Mouse (Mus musculus): ENCODE measurements around the gene Rasgef1b. TPM values are rescaled to one million over a fixed set of nuclear protein-coding genes. Genes with fewer than 3 reads are reported as not detected.

Rasgef1b gene
- polyA plus RNA-seq (2012; rRNA removed) = 13.5 and 13.7 TPM in 2 replicates

GRCm38 (mm10) chr5:99728649-99729212 lies at the start of gene Rasgef1b:
Rasgef1b (minus strand) TSS chr5:99729065.
- Histone ChIP-seq H3K4me1 (ENCODE audit: control insufficient read depth, insufficient read depth, low read length) (peaks cover 5% of the 10 kb centered on the region; the same call in 1 of the 2 replicates), H3K4me3 (replicated peaks; ENCODE audit: extremely low read depth, low read depth, low read length) (peak within 1 kb of the TSS; percentile 37)
- peak; percentile 60 for DNase-seq
- no peak for TF ChIP-seq CTCF (IDR thresholded peaks at IDR 0.05; ENCODE audit: insufficient read depth, low read length)
- TF ChIP-seq POLR2A (IDR thresholded peaks at IDR 0.05; ENCODE audit: borderline replicate concordance, extremely low read depth, low read depth, low read length) = no peak
- 1% methylated on average over 51 of the region's 53 CpGs for WGBS

DNA sequence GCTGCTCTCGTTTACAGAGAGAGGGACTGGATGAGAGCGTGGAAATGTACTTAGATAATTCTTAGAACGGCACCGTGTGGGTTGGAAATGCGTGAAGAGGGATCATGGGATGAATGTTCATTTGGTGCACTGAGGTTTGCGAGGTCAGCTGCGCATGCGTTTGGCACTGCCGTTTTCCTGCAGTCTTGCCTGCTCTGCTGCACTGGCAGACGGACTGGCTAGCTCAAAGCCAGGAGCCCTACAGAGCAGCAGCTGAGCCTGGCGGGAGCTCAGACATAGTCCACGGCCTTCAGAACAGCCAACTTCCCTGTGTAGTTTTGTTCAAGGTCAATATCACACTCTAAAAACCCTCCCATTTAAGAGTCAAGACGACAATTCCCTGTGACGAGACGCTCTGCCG lies 46.5 kb upstream of the Rasgef1b start:
- Histone ChIP-seq H3K4me3 (replicated peaks; ENCODE audit: extremely low read depth, low read depth, low read length) (no peak overlapping the region), H3K4me1 (ENCODE audit: control insufficient read depth, insufficient read depth, low read length) (no peaks in the 10 kb centered on the region)
- DNase-seq = no peak
- WGBS = 75% methylated on average over 16 of the region's 16 CpGs
- TF ChIP-seq CTCF (IDR thresholded peaks at IDR 0.05; ENCODE audit: insufficient read depth, low read length) (no peak), POLR2A (IDR thresholded peaks at IDR 0.05; ENCODE audit: borderline replicate concordance, extremely low read depth, low read depth, low read length) (no peak)

GRCm38 (mm10) chr5:99773265-99773664 lies 44.4 kb upstream of the Rasgef1b start:
- TF ChIP-seq CTCF (IDR thresholded peaks at IDR 0.05; ENCODE audit: insufficient read depth, low read length) = no peak
- no peak overlapping the region for H3K4me3 ChIP-seq (replicated peaks; ENCODE audit: extremely low read depth, low read depth, low read length)
- WGBS = 70% methylated on average over 9 of the region's 9 CpGs

GRCm38 (mm10) chr5:99764246-99764645 lies 35.4 kb upstream of the Rasgef1b start:
- Histone ChIP-seq H3K4me3 (replicated peaks; ENCODE audit: extremely low read depth, low read depth, low read length) (no peak overlapping the region), H3K4me1 (ENCODE audit: control insufficient read depth, insufficient read depth, low read length) (no peaks in the 10 kb centered on the region)
- no peak for TF ChIP-seq CTCF (IDR thresholded peaks at IDR 0.05; ENCODE audit: insufficient read depth, low read length)
- no peak for TF ChIP-seq POLR2A (IDR thresholded peaks at IDR 0.05; ENCODE audit: borderline replicate concordance, extremely low read depth, low read depth, low read length)
- WGBS = 69% methylated on average over 3 of the region's 3 CpGs
- DNase-seq = no peak

More at GRCm38 (mm10) chr5:99773265-99773664, 44.4 kb upstream of the Rasgef1b start:
- no peaks in the 10 kb centered on the region for H3K4me1 ChIP-seq (ENCODE audit: control insufficient read depth, insufficient read depth, low read length)
- DNase-seq = no peak

DNA sequence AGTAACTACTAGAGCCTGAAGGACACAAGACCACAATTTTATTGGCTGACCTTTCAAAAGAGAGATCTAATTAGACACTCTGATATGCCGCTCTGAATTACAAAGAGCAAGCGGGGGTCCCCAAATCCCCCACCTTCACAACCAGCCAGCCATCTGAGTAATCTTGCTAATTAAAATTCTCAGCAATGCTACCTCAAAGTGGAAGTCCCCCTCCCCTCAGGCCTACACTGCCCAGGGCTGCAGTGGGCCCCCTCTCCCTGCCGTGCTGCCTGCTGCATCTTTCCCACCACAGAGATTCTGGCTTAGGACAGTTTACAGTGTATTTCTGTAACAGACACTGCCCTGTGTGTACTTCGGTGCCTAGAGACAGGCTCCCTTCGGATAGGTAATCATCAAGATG lies 30.0 kb upstream of the Rasgef1b start:
- DNase-seq = no peak
- H3K4me1 ChIP-seq (ENCODE audit: control insufficient read depth, insufficient read depth, low read length) = no peaks in the 10 kb centered on the region
- H3K4me3 ChIP-seq (replicated peaks; ENCODE audit: extremely low read depth, low read depth, low read length) = no peak overlapping the region
- TF ChIP-seq POLR2A (IDR thresholded peaks at IDR 0.05; ENCODE audit: borderline replicate concordance, extremely low read depth, low read depth, low read length) = no peak
- TF ChIP-seq CTCF (IDR thresholded peaks at IDR 0.05; ENCODE audit: insufficient read depth, low read length) = no peak
- 74% methylated on average over 5 of the region's 5 CpGs for WGBS

GRCm38 (mm10) chr5:99753843-99754242 lies 25.0 kb upstream of the Rasgef1b start:
- 73% methylated on average over 12 of the region's 12 CpGs for WGBS
- no peaks in the 10 kb centered on the region for H3K4me1 ChIP-seq (ENCODE audit: control insufficient read depth, insufficient read depth, low read length)
- DNase-seq = no peak
- no peak for TF ChIP-seq CTCF (IDR thresholded peaks at IDR 0.05; ENCODE audit: insufficient read depth, low read length)
- no peak for TF ChIP-seq POLR2A (IDR thresholded peaks at IDR 0.05; ENCODE audit: borderline replicate concordance, extremely low read depth, low read depth, low read length)
- no peak overlapping the region for H3K4me3 ChIP-seq (replicated peaks; ENCODE audit: extremely low read depth, low read depth, low read length)

DNA sequence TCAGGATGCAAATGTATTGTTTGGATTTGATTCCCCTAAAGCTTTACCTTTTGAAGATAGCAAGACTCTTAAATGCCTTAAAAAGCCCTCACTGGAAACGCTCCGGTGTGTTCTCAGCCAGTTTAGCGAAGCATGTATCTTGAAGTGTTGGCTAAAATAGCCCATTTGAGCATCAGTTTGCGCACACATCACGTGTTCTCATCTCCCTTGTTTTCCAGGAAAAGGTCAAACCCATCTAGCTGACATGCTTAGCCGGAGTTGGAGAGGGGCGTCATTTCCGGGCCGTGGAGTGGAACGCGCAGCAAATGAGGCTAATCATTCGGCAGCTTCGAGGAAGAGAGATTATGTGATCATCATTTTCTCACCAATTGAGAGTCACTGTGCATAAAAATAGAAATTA lies 24.5 kb upstream of the Rasgef1b start:
- WGBS = 66% methylated on average over 13 of the region's 13 CpGs
- H3K4me1 ChIP-seq (ENCODE audit: control insufficient read depth, insufficient read depth, low read length) = no peaks in the 10 kb centered on the region
- TF ChIP-seq CTCF (IDR thresholded peaks at IDR 0.05; ENCODE audit: insufficient read depth, low read length) (no peak), POLR2A (IDR thresholded peaks at IDR 0.05; ENCODE audit: borderline replicate concordance, extremely low read depth, low read depth, low read length) (no peak)
- no peak for DNase-seq
- H3K4me3 ChIP-seq (replicated peaks; ENCODE audit: extremely low read depth, low read depth, low read length) = no peak overlapping the region

DNA sequence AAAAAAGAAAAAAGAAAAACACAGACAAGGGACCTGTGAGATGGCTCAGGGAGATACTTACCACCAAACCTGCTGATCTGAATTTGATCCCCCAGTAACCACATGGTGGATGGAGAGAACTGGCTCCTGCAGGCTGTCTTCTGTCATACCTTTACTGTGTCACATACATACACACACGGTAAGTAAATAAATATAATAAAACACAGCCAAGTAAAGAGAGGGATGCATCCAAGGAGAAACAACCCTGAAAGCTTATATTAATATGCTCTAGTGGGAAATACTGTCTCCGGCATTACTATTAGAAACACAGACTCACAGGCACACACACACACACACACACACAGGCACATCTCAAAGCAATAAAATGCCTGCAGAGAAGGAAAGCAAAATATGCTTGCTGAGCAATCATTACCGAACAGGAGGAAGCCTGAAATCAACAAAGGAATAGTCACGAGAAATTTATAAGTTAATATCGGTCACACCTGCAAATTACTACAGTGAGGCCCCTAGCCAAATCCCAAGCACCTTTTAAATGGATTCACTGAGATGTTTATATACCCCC lies 23.9 kb upstream of the Rasgef1b start:
- TF ChIP-seq CTCF (IDR thresholded peaks at IDR 0.05; ENCODE audit: insufficient read depth, low read length) (no peak), POLR2A (IDR thresholded peaks at IDR 0.05; ENCODE audit: borderline replicate concordance, extremely low read depth, low read depth, low read length) (no peak)
- no peaks in the 10 kb centered on the region for H3K4me1 ChIP-seq (ENCODE audit: control insufficient read depth, insufficient read depth, low read length)
- 86% methylated on average over 5 of the region's 5 CpGs for WGBS

DNA sequence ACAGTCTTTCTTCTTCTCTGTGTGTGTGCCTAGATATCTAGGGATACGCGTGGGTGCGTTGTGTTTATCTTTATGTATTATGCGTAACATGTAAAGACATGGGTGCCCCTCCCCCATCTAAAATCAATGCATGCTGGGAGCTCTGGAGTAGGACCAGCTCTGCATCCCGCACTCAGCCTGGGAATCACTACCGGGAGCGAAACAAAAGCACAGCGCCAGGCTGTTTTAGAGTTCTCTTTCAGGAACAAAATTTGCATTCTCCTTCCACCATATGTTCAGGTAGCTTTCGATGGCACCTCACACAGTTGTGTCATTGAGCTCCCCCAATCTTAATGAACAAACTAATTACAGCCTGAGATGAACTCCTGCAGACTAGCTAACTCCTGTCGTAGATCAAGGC lies 19.6 kb upstream of the Rasgef1b start:
- WGBS = 80% methylated on average over 10 of the region's 10 CpGs
- Histone ChIP-seq H3K4me3 (replicated peaks; ENCODE audit: extremely low read depth, low read depth, low read length) (no peak overlapping the region), H3K4me1 (ENCODE audit: control insufficient read depth, insufficient read depth, low read length) (no peaks in the 10 kb centered on the region)
- TF ChIP-seq POLR2A (IDR thresholded peaks at IDR 0.05; ENCODE audit: borderline replicate concordance, extremely low read depth, low read depth, low read length) (no peak), CTCF (IDR thresholded peaks at IDR 0.05; ENCODE audit: insufficient read depth, low read length) (no peak)
- DNase-seq = no peak

More for the DNA sequence above, 23.9 kb upstream of the Rasgef1b start:
- no peak for DNase-seq
- no peak overlapping the region for H3K4me3 ChIP-seq (replicated peaks; ENCODE audit: extremely low read depth, low read depth, low read length)

- Histone ChIP-seq H3K4me3 (replicated peaks; ENCODE audit: extremely low read depth, low read depth, low read length) (no peak overlapping the region), H3K4me1 (ENCODE audit: control insufficient read depth, insufficient read depth, low read length) (no peaks in the 10 kb centered on the region)
- no peak for DNase-seq
- no peak for TF ChIP-seq POLR2A (IDR thresholded peaks at IDR 0.05; ENCODE audit: borderline replicate concordance, extremely low read depth, low read depth, low read length)
- no peak for TF ChIP-seq CTCF (IDR thresholded peaks at IDR 0.05; ENCODE audit: insufficient read depth, low read length)
- 55% methylated on average over 7 of the region's 7 CpGs for WGBS
Observed at GRCm38 (mm10) chr5:99746087-99746486, 17.2 kb upstream of the Rasgef1b start.
